Mouse (Mus musculus) small intestine, adult 2 months (tissue): Measurements from ENCODE around the gene Apol8.

ENCODE experiments used
- CTCF ChIP-seq: fragments of 200-500 bp; IDR thresholded peaks from 2 replicates; pipeline ENCODE4 v1.5.1; 2012; ENCODE audit warnings: low read depth, mild to moderate bottlenecking, control low read depth, inconsistent platforms, low read length, moderate library complexity, mixed read lengths; ENCODE audit not compliant: insufficient replicate concordance, insufficient read length; ENCODE audit errors: extremely low read depth
- POLR2A ChIP-seq: fragments of 200-500 bp; IDR thresholded peaks from 2 replicates; pipeline ENCODE4 v1.6.1; 2012; ENCODE audit warnings: low read depth, mild to moderate bottlenecking, control low read depth, inconsistent platforms, low read length, moderate library complexity

GRCm38 (mm10) chr15:77773099-77773915 lies 16.5 kb upstream of the Apol8 start:
- TF ChIP-seq CTCF (no peak), POLR2A (no peak)
